Mouse (Mus musculus) myocyte (in vitro differentiated cells): Measurements from ENCODE around the gene Odf3l1. TPM values are rescaled to one million over a fixed set of nuclear protein-coding genes. Genes with fewer than 3 reads are reported as not detected.

Source experiments
- H3K27me3 ChIP-seq: one replicate; pipeline ENCODE4 v1.6.1; 2011; ENCODE audit not compliant: control insufficient read depth, insufficient read depth, insufficient read length
- H3K36me3 ChIP-seq: one replicate; pipeline ENCODE4 v1.6.1; 2011; ENCODE audit not compliant: control insufficient read depth, insufficient read depth
- H3K4me2 ChIP-seq: one replicate; pipeline ENCODE4 v1.6.1; 2011; ENCODE audit warnings: low read depth, control low read depth
- H3K4me3 ChIP-seq: one replicate; pipeline ENCODE4 v1.5.1; 2011; ENCODE audit warnings: mild to moderate bottlenecking, control low read depth, moderate library complexity
- H3K79me2 ChIP-seq: one replicate; pipeline ENCODE4 v1.6.1; 2011; ENCODE audit not compliant: control insufficient read depth, insufficient read depth
- H3ac ChIP-seq: one replicate; pipeline ENCODE4 v1.6.1; 2011; ENCODE audit not compliant: control insufficient read depth, insufficient read length
- CEBPB ChIP-seq: IDR thresholded peaks from 2 replicates; pipeline ENCODE4 v1.6.1; 2011; ENCODE audit warnings: mild to moderate bottlenecking, moderate library complexity; ENCODE audit not compliant: poor library complexity, insufficient read depth, severe bottlenecking
- E2F4 ChIP-seq: IDR thresholded peaks from one replicate; pipeline ENCODE4 v1.6.1; 2011; ENCODE audit warnings: mild to moderate bottlenecking, control low read depth, moderate library complexity; ENCODE audit not compliant: insufficient read depth
- MAX ChIP-seq: IDR thresholded peaks from one replicate; pipeline ENCODE4 v1.6.1; 2011; ENCODE audit warnings: low read depth, mild to moderate bottlenecking, control low read depth
- MYOD1 ChIP-seq, 3 experiments: IDR thresholded peaks; one replicate each; pipeline ENCODE4 v1.6.1; 2011; ENCODE audit warnings: control low read depth in 2 of 3, low read depth in 2 of 3, mild to moderate bottlenecking in 2 of 3, moderate library complexity in 1 of 3; ENCODE audit not compliant: insufficient read length in 2 of 3, control insufficient read depth in 1 of 3
- MYOG ChIP-seq, 3 experiments: IDR thresholded peaks; one replicate each; pipeline ENCODE4 v1.6.1; 2011; ENCODE audit warnings: control low read depth in 2 of 3, low read depth in 2 of 3, mild to moderate bottlenecking in 2 of 3; ENCODE audit not compliant: insufficient read length in 2 of 3, control insufficient read depth in 1 of 3, insufficient read depth in 1 of 3
- POLR2A ChIP-seq: IDR thresholded peaks from one replicate; pipeline ENCODE4 v1.6.1; 2011; ENCODE audit warnings: low read depth, mild to moderate bottlenecking, control low read depth, moderate library complexity; ENCODE audit not compliant: insufficient read length
- POLR2AphosphoS2 ChIP-seq: IDR thresholded peaks from one replicate; pipeline ENCODE4 v1.6.1; 2011; ENCODE audit warnings: low read depth, control low read depth; ENCODE audit not compliant: insufficient read length
- REST ChIP-seq: IDR thresholded peaks from one replicate; pipeline ENCODE4 v1.6.1; 2011; ENCODE audit warnings: mild to moderate bottlenecking, control low read depth, moderate library complexity; ENCODE audit not compliant: insufficient read depth, insufficient read length
- SRF ChIP-seq: IDR thresholded peaks from one replicate; pipeline ENCODE4 v1.6.1; 2011; ENCODE audit warnings: low read depth; ENCODE audit not compliant: control insufficient read depth, insufficient read length
- TCF12 ChIP-seq: IDR thresholded peaks from one replicate; pipeline ENCODE4 v1.6.1; 2011; ENCODE audit warnings: mild to moderate bottlenecking, control low read depth; ENCODE audit not compliant: poor library complexity, insufficient read depth, severe bottlenecking
- TCF3 ChIP-seq: IDR thresholded peaks from one replicate; pipeline ENCODE4 v1.6.1; 2011; ENCODE audit warnings: low read depth, control low read depth; ENCODE audit not compliant: insufficient read length
- USF1 ChIP-seq: IDR thresholded peaks from one replicate; pipeline ENCODE4 v1.6.1; 2011; ENCODE audit warnings: low read depth, mild to moderate bottlenecking, control low read depth, moderate library complexity
- polyA plus RNA-seq: library from polyadenylated mRNA; unstranded; fragments of >200 nt; fragmentation: generic; extraction: Trizol; gene quantifications from one replicate; pipeline ENCODE4 v1.2.1, GENCODE M21; 2012; ENCODE audit warnings: missing spikeins

The Odf3l1 gene
- polyA plus RNA-seq, 1 experiment = 0.85 TPM

- Histone ChIP-seq H3K27me3 (no peaks in the 10 kb centered on the region), H3ac (no peak overlapping the region), H3K36me3 (peaks cover 11% of the 10 kb centered on the region), H3K4me3 (no peak overlapping the region), H3K4me2 (no peak overlapping the region), H3K79me2 (peaks cover 40% of the 10 kb centered on the region)
- TF ChIP-seq POLR2AphosphoS2 = peak; percentile 24
- TF ChIP-seq TCF12 = no peak
- no peak for TF ChIP-seq POLR2A
- peak in 2 of 3 experiments; percentile 28 to 59 for TF ChIP-seq MYOD1 (IDR thresholded peaks at IDR 0.05; ENCODE audit: control insufficient read depth in 1 of 3, insufficient read length in 2 of 3, low read depth in 2 of 3)
- no peak for TF ChIP-seq MAX
- TF ChIP-seq CEBPB = no peak
- no peak for TF ChIP-seq SRF
- TF ChIP-seq E2F4 = no peak
- no peak for TF ChIP-seq USF1
- peak in 2 of 3 experiments; percentile 6 to 56 for TF ChIP-seq MYOG (IDR thresholded peaks at IDR 0.05; ENCODE audit: control insufficient read depth in 1 of 3, insufficient read depth in 1 of 3, insufficient read length in 2 of 3, low read depth in 2 of 3)
- no peak for TF ChIP-seq REST
- TF ChIP-seq TCF3 = no peak
Observed at GRCm38 (mm10) chr9:56876784-56877183, 12.3 kb upstream of the Odf3l1 start.

- TF ChIP-seq TCF12 (peak; percentile 70), SRF (no peak), CEBPB (no peak), REST (no peak), E2F4 (no peak), POLR2AphosphoS2 (no peak), POLR2A (no peak), TCF3 (no peak), MYOG (IDR thresholded peaks at IDR 0.05; ENCODE audit: control insufficient read depth in 1 of 3, insufficient read depth in 1 of 3, insufficient read length in 2 of 3, low read depth in 2 of 3) (peak in 2 of 3 experiments; percentile 46 to 62), MAX (no peak), USF1 (peak; percentile 10), MYOD1 (IDR thresholded peaks at IDR 0.05; ENCODE audit: control insufficient read depth in 1 of 3, insufficient read length in 2 of 3, low read depth in 2 of 3) (peak in 2 of 3 experiments; percentile 64 to 77)
- H3K36me3 ChIP-seq = peaks cover 11% of the 10 kb centered on the region
- H3K4me3 ChIP-seq = no peak overlapping the region
- no peak overlapping the region for H3ac ChIP-seq
- H3K4me2 ChIP-seq = peak overlapping the region; percentile 69
- no peaks in the 10 kb centered on the region for H3K27me3 ChIP-seq
- peaks cover 52% of the 10 kb centered on the region for H3K79me2 ChIP-seq
Observed at GRCm38 (mm10) chr9:56873097-56873496, 8.6 kb upstream of the Odf3l1 start.

GRCm38 (mm10) chr9:56872105-56872903 is 7.8 kb upstream of the Odf3l1 start:
- TF ChIP-seq TCF3 (no peak), TCF12 (no peak), MYOD1 (IDR thresholded peaks at IDR 0.05; ENCODE audit: control insufficient read depth in 1 of 3, insufficient read length in 2 of 3, low read depth in 2 of 3) (no peak), USF1 (no peak), MYOG (IDR thresholded peaks at IDR 0.05; ENCODE audit: control insufficient read depth in 1 of 3, insufficient read depth in 1 of 3, insufficient read length in 2 of 3, low read depth in 2 of 3) (no peak), REST (no peak), MAX (no peak), E2F4 (no peak), POLR2AphosphoS2 (no peak), POLR2A (no peak), CEBPB (no peak), SRF (no peak)
- H3K36me3 ChIP-seq = peaks cover 11% of the 10 kb centered on the region
- H3K79me2 ChIP-seq = peaks cover 54% of the 10 kb centered on the region
- H3K27me3 ChIP-seq = no peaks in the 10 kb centered on the region
- H3K4me3 ChIP-seq = no peak overlapping the region
- H3K4me2 ChIP-seq = peak overlapping the region; percentile 76
- no peak overlapping the region for H3ac ChIP-seq

- H3K79me2 ChIP-seq = peaks cover 61% of the 10 kb centered on the region
- TF ChIP-seq POLR2AphosphoS2 (peak; percentile 10), CEBPB (no peak)
- peaks cover 9% of the 10 kb centered on the region for H3K36me3 ChIP-seq
- H3K4me3 ChIP-seq = no peak overlapping the region
- no peak overlapping the region for H3ac ChIP-seq
- peak overlapping the region; percentile 76 for H3K4me2 ChIP-seq
- no peaks in the 10 kb centered on the region for H3K27me3 ChIP-seq
Observed at GRCm38 (mm10) chr9:56871191-56871590, 6.7 kb upstream of the Odf3l1 start.

- H3K36me3 ChIP-seq = peaks cover 5% of the 10 kb centered on the region
- H3K4me2 ChIP-seq = peak overlapping the region; percentile 76
- H3K4me3 ChIP-seq = no peak overlapping the region
- no peak overlapping the region for H3ac ChIP-seq
- H3K79me2 ChIP-seq = peaks cover 62% of the 10 kb centered on the region
- no peak for TF ChIP-seq REST
- peak; percentile 58 for TF ChIP-seq POLR2A
- TF ChIP-seq MYOD1 (IDR thresholded peaks at IDR 0.05; ENCODE audit: control insufficient read depth in 1 of 3, insufficient read length in 2 of 3, low read depth in 2 of 3) = peak in 1 of 3 experiments; percentile 62
- TF ChIP-seq E2F4 = no peak
- TF ChIP-seq POLR2AphosphoS2 = peak; percentile 56
- peak in 1 of 3 experiments; percentile 44 for TF ChIP-seq MYOG (IDR thresholded peaks at IDR 0.05; ENCODE audit: control insufficient read depth in 1 of 3, insufficient read depth in 1 of 3, insufficient read length in 2 of 3, low read depth in 2 of 3)
- 0 out of 2 replicates have a peak, but pooled peaks have one; percentile 42 for TF ChIP-seq CEBPB
- no peaks in the 10 kb centered on the region for H3K27me3 ChIP-seq
Observed at GRCm38 (mm10) chr9:56870778-56871177, 6.3 kb upstream of the Odf3l1 start.
